In the genomic region with DNA sequence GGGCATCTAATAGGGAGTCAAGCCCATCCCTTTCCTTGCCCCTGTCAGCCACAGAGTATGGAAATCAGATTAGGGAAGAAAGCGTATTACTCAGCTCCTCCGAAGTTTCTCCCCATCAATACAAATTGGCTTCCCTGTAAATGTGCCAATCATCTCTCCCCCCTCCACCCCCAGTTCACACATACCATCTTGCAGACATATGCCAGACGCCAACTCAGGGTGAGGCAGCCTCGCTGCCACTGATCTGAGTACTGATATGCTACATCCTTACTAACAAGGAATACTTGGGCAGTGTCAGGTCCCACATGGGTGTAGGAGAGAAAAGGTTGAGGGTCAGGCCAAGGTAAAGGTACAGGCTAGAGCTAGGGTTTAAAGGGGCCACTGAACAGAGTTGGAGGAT, we compare ENCODE assay signal across 23 mouse cellular contexts. TPM values are rescaled to one million over a fixed set of nuclear protein-coding genes. Genes with fewer than 3 reads are reported as not detected.
DNase-seq lines count a peak whose midpoint lies in the region; ATAC-seq and TF ChIP-seq lines count a peak whose summit lies in the region.
"Had no signal": no experiment of that assay in that cellular context is flagged by ENCODE, and none has a peak within 500 bp of the region (broad histone marks: within the 10 kb centered on the region; RNA-seq: fewer than 3 reads in every experiment).

No protein-coding gene starts in this region.

- H3K36me3 ChIP-seq in macrophage (ENCODE audit: inconsistent target): no peaks in the 10 kb centered on the region
- no peaks in the 10 kb centered on the region for H3K36me3 ChIP-seq in neural tube, embryonic 15.5 days
- H3K36me3 ChIP-seq: embryonic facial prominence, embryonic 15.5 days; hindbrain, embryonic 10.5 days; limb, embryonic 13.5 days; liver, embryonic 15.5 days; midbrain, embryonic 15.5 days had no signal

- no peak for TF ChIP-seq POLR2A in lung, adult 2 months (IDR thresholded peaks at IDR 0.05; ENCODE audit: borderline replicate concordance, extremely low read depth, low read depth, low read length)

- WGBS in macrophage (ENCODE audit: missing documents): 72% methylated on average over 4 of the region's 4 CpGs
- 80% methylated on average over 4 of the region's 4 CpGs for WGBS in lung, adult 2 months
- 91% methylated on average over 4 of the region's 4 CpGs for WGBS in neural tube, embryonic 15.5 days

- H3K27me3 ChIP-seq in neural tube, embryonic 15.5 days (replicated peaks): no peaks in the 10 kb centered on the region
- H3K27me3 ChIP-seq: embryonic facial prominence, embryonic 15.5 days; limb, embryonic 13.5 days; liver, embryonic 15.5 days; megakaryocyte, embryonic 14.5 days; midbrain, embryonic 15.5 days had no signal

- DNase-seq in frontal cortex, adult 2 months (ENCODE audit: extremely low spot score in 1 of 2, low spot score in 1 of 2): peak; percentile 8 to 65
- no peak for DNase-seq in frontal cortex, postnatal 36 days (ENCODE audit: low spot score in 2 of 2)
- peak; percentile 35 to 50 for DNase-seq in right cerebral cortex, adult 2 months (ENCODE audit: low spot score in 2 of 2)
- DNase-seq in right cerebral cortex, postnatal 14 days: no peak
- DNase-seq in lung, adult 2 months: no peak
- DNase-seq: adrenal gland, adult 2 months; cerebellum, adult 11-12 months; cerebellum, postnatal 14 days; gastrocnemius, postnatal 25 days; kidney, adult 11 months; thymus, adult 18-20 months; thymus, postnatal 4 days had no signal

- H3K4me1 ChIP-seq in brown adipose tissue, adult 24 weeks (ENCODE audit: control insufficient read depth, insufficient read depth, insufficient read length, low read length): peaks cover 3% of the 10 kb centered on the region; the same call in 1 of the 2 replicates
- H3K4me1 ChIP-seq in lung, adult 2 months (ENCODE audit: control insufficient read depth, insufficient read depth, low read length): no peaks in the 10 kb centered on the region
- peaks cover 5% of the 10 kb centered on the region; the same call in 1 of the 2 replicates for H3K4me1 ChIP-seq in neural tube, embryonic 15.5 days
- H3K4me1 ChIP-seq: embryonic facial prominence, embryonic 15.5 days; hindbrain, embryonic 10.5 days; limb, embryonic 13.5 days; liver, embryonic 15.5 days; megakaryocyte, embryonic 14.5 days; midbrain, embryonic 15.5 days had no signal

- H3K4me3 ChIP-seq in brown adipose tissue, adult 24 weeks (ENCODE audit: insufficient read depth, low read depth, low read length): no peak overlapping the region
- no peak overlapping the region for H3K4me3 ChIP-seq in macrophage (ENCODE audit: inconsistent target)
- no peak overlapping the region for H3K4me3 ChIP-seq in lung, adult 2 months (replicated peaks; ENCODE audit: extremely low read depth, low read depth, low read length)
- no peak overlapping the region for H3K4me3 ChIP-seq in neural tube, embryonic 15.5 days (replicated peaks)
- H3K4me3 ChIP-seq: embryonic facial prominence, embryonic 15.5 days; hindbrain, embryonic 10.5 days; limb, embryonic 13.5 days; liver, embryonic 15.5 days; megakaryocyte, embryonic 14.5 days; midbrain, embryonic 15.5 days; myocyte had no signal

- no peaks in the 10 kb centered on the region for H3K9me3 ChIP-seq in neural tube, embryonic 15.5 days (replicated peaks)
- H3K9me3 ChIP-seq: embryonic facial prominence, embryonic 15.5 days; hindbrain, embryonic 10.5 days; limb, embryonic 13.5 days; liver, embryonic 15.5 days; midbrain, embryonic 15.5 days had no signal

- no peak for ATAC-seq in neural tube, embryonic 15.5 days (ENCODE audit: low FRiP score)
- ATAC-seq: hindbrain, postnatal 0 days; midbrain, embryonic 15.5 days had no signal

- TF ChIP-seq CTCF in lung, adult 2 months (IDR thresholded peaks at IDR 0.05; ENCODE audit: insufficient read depth, low read length): no peak

- H3K27ac ChIP-seq in brown adipose tissue, adult 24 weeks (replicated peaks; ENCODE audit: low read depth, low read length): 0 out of 2 replicates have a peak overlapping the region, but pooled peaks have one; percentile 32
- 0 out of 2 replicates have a peak overlapping the region, but pooled peaks have one; percentile 5 for H3K27ac ChIP-seq in macrophage
- H3K27ac ChIP-seq in neural tube, embryonic 15.5 days (replicated peaks): no peak overlapping the region
- H3K27ac ChIP-seq: embryonic facial prominence, embryonic 15.5 days; hindbrain, embryonic 10.5 days; hindbrain, postnatal 0 days; limb, embryonic 13.5 days; liver, embryonic 15.5 days; midbrain, embryonic 15.5 days had no signal

- H3K79me2 ChIP-seq in macrophage (ENCODE audit: inconsistent target): no peaks in the 10 kb centered on the region

- H3K4me2 ChIP-seq in neural tube, embryonic 15.5 days: no peak overlapping the region
- H3K4me2 ChIP-seq: embryonic facial prominence, embryonic 15.5 days; limb, embryonic 13.5 days; liver, embryonic 15.5 days; midbrain, embryonic 15.5 days had no signal

- H3K9ac ChIP-seq in neural tube, embryonic 15.5 days (replicated peaks): no peak overlapping the region
- H3K9ac ChIP-seq: embryonic facial prominence, embryonic 15.5 days; limb, embryonic 13.5 days; liver, embryonic 15.5 days; midbrain, embryonic 15.5 days had no signal

RNA-seq across cellular contexts. Expression of gene Adtrp, which starts 27.6 kb away (rescaled TPM):
- polyA plus RNA-seq in frontal cortex, adult 2 months (2012; rRNA removed): 0.32 and 0.40 TPM in 2 replicates
- 103 and 115 TPM in 2 replicates for polyA plus RNA-seq in brown adipose tissue, adult 24 weeks (2012; ENCODE audit: insufficient read depth, insufficient read length, missing spikeins)
- total RNA-seq in macrophage (2018; cell fraction: chromatin; rRNA removed): not detected
- total RNA-seq in macrophage (2018; cell fraction: cytosol; rRNA removed): under 1 TPM in 2 of 26 experiments, not detected in 24; 0.15 to 0.31 TPM
- total RNA-seq in macrophage (2018; cell fraction: nucleus; rRNA removed): not detected
- 0.57 TPM in 1 of 3 replicates, not detected in the others for polyA plus RNA-seq in macrophage (2018)
- 1.6 and 4.3 TPM in 2 replicates for polyA plus RNA-seq in lung, adult 2 months (2012; rRNA removed)
- polyA plus RNA-seq in neural tube, embryonic 15.5 days (2015; fragmentation: Nextera tagmentation; extraction: Ambion mirVana): 0.47 TPM in 2 replicates
- polyA plus RNA-seq: hindbrain, embryonic 10.5 days; midbrain, embryonic 15.5 days; myocyte had no signal

Comparison
In these comparisons a context has a peak if more than half of its experiments do, and no peak if none do; other contexts are left out.
1. DNase-seq: peak in frontal cortex, adult 2 months (2 of 2) and right cerebral cortex, adult 2 months (2 of 2); none in frontal cortex, postnatal 36 days (0 of 2), right cerebral cortex, postnatal 14 days (single experiment) and lung, adult 2 months (single experiment).
2. RNA of gene Adtrp, which starts 27.6 kb away (polyA plus RNA-seq): 103 to 115 TPM in brown adipose tissue, adult 24 weeks; 1.6 to 4.3 TPM in lung, adult 2 months, 0.57 TPM in macrophage, 0.47 TPM in neural tube, embryonic 15.5 days and 0.32 to 0.40 TPM in frontal cortex, adult 2 months; every median in the first group is over 10 times any median in the second.